Mouse (Mus musculus): Measurements from ENCODE around the gene Lrrc3c. TPM values are rescaled to one million over a fixed set of nuclear protein-coding genes. Genes with fewer than 3 reads are reported as not detected.

The Lrrc3c gene
- polyA plus RNA-seq, 1 experiment from 2014 or later: not detected

DNA sequence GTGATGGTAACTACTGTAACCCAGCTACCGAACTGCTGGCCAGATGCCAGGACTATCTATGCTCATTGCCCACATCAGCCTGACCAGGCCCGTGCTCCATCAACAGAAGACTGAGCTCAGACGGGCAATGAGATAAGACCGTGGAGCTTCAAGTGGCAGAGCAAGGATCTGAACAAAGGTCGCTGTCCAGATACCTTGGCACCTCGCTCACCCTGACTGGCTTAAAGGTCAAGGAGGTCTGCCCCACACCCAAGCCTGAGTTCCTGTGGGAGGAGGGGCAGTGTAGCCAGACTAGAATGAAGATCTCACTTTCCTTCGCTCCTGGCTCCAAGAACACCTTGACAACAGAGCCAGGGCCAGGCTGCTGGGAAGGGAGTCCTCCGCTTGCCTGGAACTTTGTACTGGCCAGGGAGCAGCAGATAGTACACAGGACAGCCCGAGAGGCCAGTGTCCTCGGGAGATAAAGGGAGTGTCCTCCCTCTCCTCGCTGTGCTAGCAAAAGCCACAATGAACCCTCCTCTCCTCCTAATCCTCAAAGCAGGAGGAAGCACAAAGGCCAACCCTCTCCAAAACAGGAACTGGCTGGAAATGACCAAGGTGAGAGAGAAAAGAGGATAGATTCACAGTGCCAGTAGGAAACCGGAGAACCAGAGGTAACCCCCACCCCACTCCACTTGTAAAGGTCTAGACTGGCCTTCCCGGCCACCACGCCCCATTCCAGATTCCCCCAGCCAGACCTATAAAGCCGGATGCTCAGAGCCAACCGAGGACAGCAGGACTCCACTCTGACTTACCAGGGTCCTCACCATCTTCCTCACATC is 17.6 kb upstream of the Lrrc3c start:
- no peak overlapping the region for H3K4me2 ChIP-seq
- no peaks in the 10 kb centered on the region for H3K27me3 ChIP-seq (replicated peaks)
- no peak for ATAC-seq (replicated peaks)
- peaks cover 16% of the 10 kb centered on the region; the same call in 1 of the 2 replicates for H3K36me3 ChIP-seq (replicated peaks)
- H3K27ac ChIP-seq: no peak overlapping the region
- H3K9ac ChIP-seq: no peak overlapping the region
- peaks cover 13% of the 10 kb centered on the region for H3K4me1 ChIP-seq
- whole genome bisulfite sequencing: 67% methylated on average over 16 of the region's 16 CpGs
- no peaks in the 10 kb centered on the region for H3K9me3 ChIP-seq
- H3K4me3 ChIP-seq: no peak overlapping the region

DNA sequence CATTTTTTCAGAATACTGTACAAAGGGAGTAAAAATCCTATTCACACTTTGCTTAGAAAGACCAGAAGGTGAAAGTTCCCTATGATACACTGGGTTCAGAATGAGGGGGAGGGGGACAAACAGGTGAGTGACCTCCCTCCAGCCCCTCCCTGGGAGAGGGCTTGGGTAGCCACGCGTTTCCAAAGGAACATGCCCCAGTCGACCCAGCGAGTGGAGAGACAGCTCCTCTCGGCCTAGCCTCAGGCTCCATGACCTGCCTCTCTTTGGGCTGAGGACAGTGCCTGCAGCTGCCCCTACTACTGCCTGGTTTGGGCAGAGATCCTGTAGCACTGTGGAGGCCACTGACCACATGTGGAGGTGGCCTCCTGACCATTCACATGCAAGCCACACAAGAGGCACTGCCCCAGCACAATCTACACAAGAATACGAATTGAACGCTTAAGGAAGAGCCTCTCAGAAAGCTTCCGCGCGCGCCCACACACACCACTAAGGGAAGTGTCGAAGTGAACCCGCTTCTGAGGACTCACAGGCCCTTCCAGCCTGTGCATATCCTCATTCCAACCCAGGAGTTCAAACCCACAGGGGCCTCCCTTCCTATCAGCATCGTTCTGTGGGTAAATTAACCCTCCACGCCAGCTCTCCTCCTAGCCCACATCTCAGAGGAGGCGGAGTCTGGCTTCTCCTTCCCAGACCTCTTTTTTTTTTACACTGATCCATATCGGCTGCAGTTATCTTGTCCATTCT is 16.6 kb upstream of the Lrrc3c start:
- Histone ChIP-seq H3K27me3 (replicated peaks) (no peaks in the 10 kb centered on the region), H3K36me3 (replicated peaks) (peaks cover 16% of the 10 kb centered on the region; the same call in 1 of the 2 replicates), H3K4me1 (peaks cover 23% of the 10 kb centered on the region), H3K4me2 (no peak overlapping the region), H3K9me3 (no peaks in the 10 kb centered on the region), H3K9ac (no peak overlapping the region), H3K4me3 (no peak overlapping the region), H3K27ac (no peak overlapping the region)
- no peak for ATAC-seq (replicated peaks)
- 68% methylated on average over 17 of the region's 17 CpGs for WGBS

DNA sequence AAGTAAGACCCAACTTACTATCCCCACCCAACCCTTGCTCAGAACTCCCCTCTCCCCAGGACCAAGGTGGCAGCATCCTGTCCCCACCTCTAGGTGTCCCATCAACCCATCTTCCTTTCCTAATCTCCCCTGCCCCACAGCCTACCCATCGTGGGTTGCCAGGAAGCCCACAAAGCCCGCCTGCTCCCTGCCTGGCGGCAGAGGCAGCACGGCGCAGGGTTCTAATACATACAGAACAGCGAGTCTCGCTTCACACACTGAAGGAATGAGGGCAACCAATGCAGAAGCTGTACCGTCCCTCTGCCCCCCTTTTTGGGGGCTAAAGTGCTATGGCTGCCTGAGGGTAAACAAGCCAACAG is 16.1 kb upstream of the Lrrc3c start:
- ATAC-seq (replicated peaks): no peak
- 75% methylated on average over 8 of the region's 8 CpGs for WGBS
- Histone ChIP-seq H3K36me3 (replicated peaks) (peaks cover 16% of the 10 kb centered on the region; the same call in 1 of the 2 replicates), H3K27me3 (replicated peaks) (no peaks in the 10 kb centered on the region), H3K4me2 (no peak overlapping the region), H3K4me1 (peaks cover 23% of the 10 kb centered on the region), H3K9ac (no peak overlapping the region), H3K9me3 (no peaks in the 10 kb centered on the region), H3K27ac (no peak overlapping the region), H3K4me3 (no peak overlapping the region)

DNA sequence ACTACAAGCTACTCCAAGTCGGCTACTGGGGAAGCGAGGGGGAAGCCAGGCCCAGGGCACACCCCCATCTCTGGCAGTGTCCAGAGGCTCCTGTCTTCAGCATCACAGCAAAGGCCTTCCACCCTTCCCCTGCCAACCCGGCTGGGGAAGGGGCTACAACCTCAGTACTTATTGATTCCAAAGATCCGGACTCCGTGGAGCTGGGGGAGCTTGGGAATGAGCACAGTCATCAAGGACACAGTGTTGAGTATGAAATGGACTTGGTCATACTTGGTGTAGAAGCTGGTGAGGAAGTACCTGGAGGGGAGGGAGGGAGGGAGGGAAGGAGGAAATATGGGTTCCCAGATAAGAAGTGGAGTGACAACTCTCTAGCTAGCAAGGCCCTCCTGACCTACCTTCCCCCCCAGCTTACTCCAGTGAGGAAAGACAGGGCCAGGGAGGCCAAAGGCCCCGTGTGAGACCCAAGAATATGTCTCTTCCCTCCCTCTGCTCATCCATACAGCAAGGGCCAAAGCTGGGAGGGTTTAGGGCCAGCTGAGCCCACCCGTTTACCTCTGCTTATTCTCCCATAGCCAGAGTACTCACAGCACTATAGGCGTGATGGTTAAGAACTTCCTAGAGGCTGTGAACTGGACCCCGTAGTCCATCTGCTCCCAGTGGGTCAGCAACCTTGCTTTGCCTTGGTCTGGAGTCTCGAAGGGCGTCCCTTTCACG is 15.4 kb upstream of the Lrrc3c start:
- Histone ChIP-seq H3K9ac (no peak overlapping the region), H3K27ac (no peak overlapping the region), H3K4me1 (peaks cover 27% of the 10 kb centered on the region), H3K9me3 (no peaks in the 10 kb centered on the region), H3K4me2 (no peak overlapping the region), H3K4me3 (no peak overlapping the region), H3K27me3 (replicated peaks) (no peaks in the 10 kb centered on the region), H3K36me3 (replicated peaks) (peaks cover 16% of the 10 kb centered on the region; the same call in 1 of the 2 replicates)
- 91% methylated on average over 12 of the region's 12 CpGs for WGBS
- no peak for ATAC-seq (replicated peaks)

DNA sequence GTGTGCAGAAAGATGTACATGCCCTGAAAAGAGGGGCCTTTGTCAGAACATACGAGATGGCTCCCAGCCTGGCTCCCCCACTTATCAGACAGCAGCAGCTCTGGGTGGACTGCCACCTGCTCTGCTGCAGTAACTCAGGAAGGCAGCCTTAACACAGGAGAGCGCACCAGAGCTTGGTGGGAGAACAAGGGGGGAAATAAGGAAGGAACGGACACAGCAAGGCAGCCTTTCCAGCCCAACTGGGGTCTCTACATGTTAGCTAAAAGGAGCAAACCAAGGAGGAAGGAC is 14.9 kb upstream of the Lrrc3c start:
- no peak for ATAC-seq (replicated peaks)
- Histone ChIP-seq H3K36me3 (replicated peaks) (peaks cover 16% of the 10 kb centered on the region; the same call in 1 of the 2 replicates), H3K27me3 (replicated peaks) (no peaks in the 10 kb centered on the region), H3K9me3 (no peaks in the 10 kb centered on the region), H3K4me2 (no peak overlapping the region), H3K4me1 (peaks cover 32% of the 10 kb centered on the region), H3K27ac (no peak overlapping the region), H3K9ac (no peak overlapping the region), H3K4me3 (no peak overlapping the region)
- 93% methylated on average over 3 of the region's 3 CpGs for WGBS

DNA sequence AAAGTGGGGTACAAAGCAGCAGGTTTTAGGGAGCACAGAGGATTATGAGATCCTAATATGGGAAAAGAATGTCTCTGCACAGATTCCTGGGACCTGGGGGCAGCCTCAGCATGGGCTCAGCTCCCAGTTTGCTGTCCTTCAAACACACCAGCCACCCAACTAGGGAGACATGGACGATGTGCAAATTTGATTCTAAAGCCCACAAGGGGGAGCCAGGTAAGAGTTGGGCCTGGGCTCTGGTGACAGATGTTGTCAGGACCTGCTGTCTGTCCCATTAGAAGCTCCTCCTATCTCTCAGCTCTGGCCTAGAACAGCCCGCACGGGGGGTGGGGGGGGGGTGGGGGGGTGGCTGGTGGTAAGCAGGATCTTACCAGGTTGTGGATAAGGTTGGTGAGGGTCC is 14.5 kb upstream of the Lrrc3c start:
- Histone ChIP-seq H3K4me2 (no peak overlapping the region), H3K9ac (no peak overlapping the region), H3K9me3 (no peaks in the 10 kb centered on the region), H3K27ac (no peak overlapping the region), H3K4me3 (no peak overlapping the region), H3K4me1 (peaks cover 36% of the 10 kb centered on the region), H3K27me3 (replicated peaks) (no peaks in the 10 kb centered on the region), H3K36me3 (replicated peaks) (peaks cover 16% of the 10 kb centered on the region; the same call in 1 of the 2 replicates)
- ATAC-seq (replicated peaks): no peak
- 38% methylated on average over 3 of the region's 3 CpGs for WGBS

- WGBS: 79% methylated on average over 1 of the region's 1 CpGs
- Histone ChIP-seq H3K36me3 (replicated peaks) (peaks cover 16% of the 10 kb centered on the region; the same call in 1 of the 2 replicates), H3K4me3 (no peak overlapping the region), H3K9ac (no peak overlapping the region), H3K4me2 (no peak overlapping the region), H3K4me1 (peaks cover 36% of the 10 kb centered on the region), H3K27me3 (replicated peaks) (no peaks in the 10 kb centered on the region), H3K9me3 (no peaks in the 10 kb centered on the region), H3K27ac (no peak overlapping the region)
- ATAC-seq (replicated peaks): no peak
Measured at GRCm38 (mm10) chr11:98584146-98584545, 13.9 kb upstream of the Lrrc3c start.

GRCm38 (mm10) chr11:98584629-98585177 is 13.4 kb upstream of the Lrrc3c start:
- Histone ChIP-seq H3K27me3 (replicated peaks) (no peaks in the 10 kb centered on the region), H3K4me3 (no peak overlapping the region), H3K36me3 (replicated peaks) (peaks cover 16% of the 10 kb centered on the region; the same call in 1 of the 2 replicates), H3K4me1 (peaks cover 36% of the 10 kb centered on the region), H3K27ac (no peak overlapping the region), H3K9ac (no peak overlapping the region), H3K4me2 (0 out of 2 replicates have a peak overlapping the region, but pooled peaks have one; percentile 73), H3K9me3 (no peaks in the 10 kb centered on the region)
- WGBS: 92% methylated on average over 6 of the region's 6 CpGs
- ATAC-seq (replicated peaks): no peak

- H3K4me2 ChIP-seq: peak overlapping the region; percentile 73
- H3K27me3 ChIP-seq (replicated peaks): no peaks in the 10 kb centered on the region
Measured at GRCm38 (mm10) chr11:98586087-98586891, 11.8 kb upstream of the Lrrc3c start.

GRCm38 (mm10) chr11:98586892-98587563 is 11.1 kb upstream of the Lrrc3c start, which contains the start of gene Ormdl3:
Gene Ormdl3 (minus strand): TSS chr11:98587368.
- peaks cover 9% of the 10 kb centered on the region; the same call in 1 of the 2 replicates for H3K36me3 ChIP-seq (replicated peaks)
- peak within 1 kb of the TSS; percentile 87 for H3K4me3 ChIP-seq
- H3K9ac ChIP-seq: peak within 1 kb of the TSS; percentile 87
- H3K9me3 ChIP-seq: no peaks in the 10 kb centered on the region
- peak within 1 kb of the TSS; percentile 87 for H3K27ac ChIP-seq
- ATAC-seq (replicated peaks): peak; percentile 96
- under 1% methylated on average over 49 of the region's 49 CpGs for WGBS
- H3K27me3 ChIP-seq (replicated peaks): no peaks in the 10 kb centered on the region
- H3K4me1 ChIP-seq: peaks cover 36% of the 10 kb centered on the region
- H3K4me2 ChIP-seq: peak within 1 kb of the TSS; percentile 73

More at GRCm38 (mm10) chr11:98586087-98586891, 11.8 kb upstream of the Lrrc3c start:
- under 1% methylated on average over 22 of the region's 22 CpGs for WGBS
- Histone ChIP-seq H3K9ac (peak overlapping the region; percentile 87), H3K4me1 (peaks cover 36% of the 10 kb centered on the region), H3K27ac (peak overlapping the region; percentile 87), H3K36me3 (replicated peaks) (peaks cover 13% of the 10 kb centered on the region; the same call in 1 of the 2 replicates), H3K9me3 (no peaks in the 10 kb centered on the region), H3K4me3 (peak overlapping the region; percentile 87)
- peak; percentile 46 for ATAC-seq (replicated peaks)
